Mouse (Mus musculus) thymus, postnatal 36 days (tissue): ENCODE data around the gene Snx8.

Source experiments
- DNase-seq, 2 experiments: peaks; one replicate each; pipeline ENCODE4 v3.0.0; 2022; ENCODE audit warnings: mixed read lengths in 2 of 2

Snx8 gene

DNA sequence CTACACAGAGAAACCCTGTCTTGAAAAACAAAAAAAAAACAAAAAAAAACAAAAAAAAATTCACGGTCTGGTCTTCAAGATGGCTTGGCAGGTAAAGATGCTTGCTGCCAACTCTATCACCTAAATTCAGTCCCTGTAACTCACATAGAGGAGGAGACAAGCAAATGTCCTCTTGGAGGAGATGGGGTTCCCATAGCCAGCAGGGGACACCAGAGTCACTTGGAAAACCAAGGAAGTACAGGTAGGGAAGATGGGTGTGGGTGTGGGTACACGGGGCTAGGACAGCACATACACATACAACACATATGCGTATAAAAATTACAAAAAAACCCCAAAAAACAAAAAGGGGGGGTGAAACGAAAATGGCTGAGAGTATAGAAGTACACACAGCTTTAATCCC, 46.2 kb downstream of the Snx8 start:
- no peak for DNase-seq

DNA sequence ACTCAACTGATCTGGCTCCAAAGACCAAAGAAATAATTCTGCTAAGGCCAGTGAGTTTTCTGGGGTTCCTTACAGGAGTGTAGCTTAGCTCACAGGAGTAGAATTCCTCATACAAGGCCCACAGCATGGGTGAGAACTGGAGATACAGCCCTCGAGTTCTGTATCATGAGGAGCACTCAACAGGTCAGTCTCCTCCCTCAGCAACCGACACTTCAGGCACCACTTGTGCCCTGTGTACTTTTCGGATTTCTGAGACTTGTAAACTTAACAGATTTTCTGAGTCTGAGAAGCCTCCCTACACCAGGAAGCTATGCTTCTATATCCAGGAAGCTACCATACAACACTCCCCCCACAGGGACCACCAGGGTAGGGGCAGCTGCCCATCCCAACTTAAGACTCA, 49.2 kb downstream of the Snx8 start:
- DNase-seq: no peak

DNA sequence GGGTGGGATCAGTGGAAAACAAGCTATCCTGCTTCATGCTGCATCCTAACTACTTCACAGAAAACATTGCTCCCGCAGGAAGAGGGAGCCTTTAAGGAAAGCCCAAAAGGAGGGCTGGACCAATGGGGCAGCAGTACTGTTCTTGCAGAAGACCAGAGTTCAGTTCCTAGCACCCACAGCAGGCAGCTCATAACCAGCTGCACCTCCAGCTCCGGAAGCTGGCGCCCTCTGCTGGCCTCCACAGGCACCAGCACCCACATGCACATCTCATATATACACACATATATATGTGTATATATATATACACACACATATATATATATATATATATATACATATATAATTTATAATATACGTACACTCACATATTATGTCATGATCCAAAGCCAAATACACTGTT, 50.3 kb downstream of the Snx8 start:
- DNase-seq: no peak

DNA sequence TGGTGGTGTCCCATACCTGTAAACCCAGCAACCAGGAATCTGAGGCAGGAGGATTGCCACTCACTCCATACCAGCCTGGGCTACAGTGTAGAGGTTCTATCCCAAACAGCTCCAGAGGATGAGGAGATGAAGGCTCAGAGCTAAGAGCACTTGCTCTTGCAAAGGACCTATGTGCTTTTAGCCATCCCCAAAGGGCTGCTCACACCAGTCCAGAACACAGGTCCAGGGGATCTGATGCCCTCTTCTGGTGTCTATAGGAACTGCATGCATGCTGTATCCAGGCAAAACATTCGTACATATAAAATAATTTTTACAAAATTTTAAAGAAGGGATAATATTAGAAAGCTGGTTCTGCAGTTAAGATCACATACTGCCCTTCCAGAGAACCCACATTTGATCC, 52.4 kb downstream of the Snx8 start:
- peak in 1 of 2 experiments; percentile 32 for DNase-seq

DNA sequence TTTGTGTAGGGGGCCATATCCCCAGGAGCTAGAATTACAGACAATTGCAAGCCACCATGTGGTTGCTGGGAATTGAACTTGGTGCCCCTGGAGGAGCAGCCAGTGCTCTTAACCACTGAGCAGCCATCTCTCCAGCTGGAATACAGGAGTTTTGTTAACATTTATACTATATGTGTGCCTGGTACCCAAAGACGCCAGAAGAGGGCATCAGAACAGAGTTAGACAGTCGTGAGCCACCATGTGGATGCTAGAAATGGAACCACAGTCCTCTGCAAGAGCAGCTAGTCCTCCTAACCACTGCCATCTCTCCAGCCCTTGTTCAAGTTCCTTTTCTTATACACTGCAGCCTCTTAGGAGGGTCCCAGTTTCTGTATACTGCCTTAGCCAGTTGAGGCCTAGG, 55.4 kb downstream of the Snx8 start:
- DNase-seq: peak in 1 of 2 experiments; percentile 12

DNA sequence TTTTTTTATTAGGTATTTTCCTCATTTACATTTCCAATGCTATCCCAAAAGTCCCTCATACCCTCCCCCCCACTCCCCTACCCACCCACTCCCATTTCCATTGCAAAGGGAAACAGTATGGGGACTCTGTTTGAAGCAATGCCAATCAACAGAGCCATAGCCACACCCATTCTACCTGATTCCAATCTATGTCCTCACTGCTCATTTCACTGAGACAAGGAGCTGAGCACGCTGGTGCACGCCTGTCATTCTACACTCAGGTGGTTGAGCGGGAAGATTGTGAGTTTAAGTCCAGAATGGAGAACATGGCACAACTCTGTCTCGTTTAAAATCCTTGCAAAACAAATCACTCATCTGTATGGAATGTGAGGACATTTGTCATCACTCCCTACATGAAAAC, 56.5 kb downstream of the Snx8 start:
- no peak for DNase-seq

DNA sequence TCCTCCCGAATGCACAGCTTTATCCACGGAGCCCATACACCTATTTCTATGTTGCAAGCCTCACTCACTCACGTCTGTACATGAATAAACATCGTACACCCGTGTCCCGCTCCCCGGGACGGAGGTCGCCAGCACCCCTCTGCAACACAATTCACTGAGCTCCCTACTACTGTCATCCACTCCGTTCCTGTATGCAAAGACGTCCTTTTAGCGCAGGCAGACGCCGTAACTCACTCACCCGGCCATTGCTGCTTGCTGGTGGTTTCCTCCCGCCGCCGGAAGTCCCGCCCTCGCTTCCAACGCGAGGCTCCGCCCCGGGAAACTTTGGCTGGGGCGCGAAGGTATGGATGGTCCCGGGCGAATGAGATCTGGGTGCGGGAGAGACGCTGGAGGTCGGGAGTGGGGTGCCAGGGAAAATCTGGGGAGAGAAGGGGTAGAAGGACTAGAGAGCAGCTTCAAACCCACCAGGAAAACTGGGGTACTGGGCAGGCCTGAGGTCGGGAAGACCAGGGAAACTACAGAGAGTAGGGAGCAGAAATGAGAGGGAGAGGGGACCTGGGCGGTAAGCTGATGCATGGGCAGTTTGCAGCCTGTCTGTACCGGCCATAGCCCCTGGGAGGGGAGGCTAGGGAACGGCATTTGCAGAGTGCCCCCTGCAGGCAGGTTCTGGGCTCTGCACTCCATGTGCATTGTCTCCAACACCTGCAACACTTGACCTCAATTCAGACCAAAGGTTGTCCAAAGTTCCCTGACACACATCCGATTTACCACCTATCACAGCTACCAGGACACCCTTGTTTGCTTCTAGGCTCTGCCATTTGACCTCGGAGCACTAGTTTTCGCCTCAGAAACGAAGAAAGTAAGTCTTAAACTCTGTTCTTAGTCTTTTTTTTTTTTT, 57.2 kb downstream of the Snx8 start, which contains the start of gene Mrm2:
Gene Mrm2, minus strand, starts transcription at position 284 of the 898 bp plus-strand sequence.
- peak; percentile 86 to 87 for DNase-seq

DNA sequence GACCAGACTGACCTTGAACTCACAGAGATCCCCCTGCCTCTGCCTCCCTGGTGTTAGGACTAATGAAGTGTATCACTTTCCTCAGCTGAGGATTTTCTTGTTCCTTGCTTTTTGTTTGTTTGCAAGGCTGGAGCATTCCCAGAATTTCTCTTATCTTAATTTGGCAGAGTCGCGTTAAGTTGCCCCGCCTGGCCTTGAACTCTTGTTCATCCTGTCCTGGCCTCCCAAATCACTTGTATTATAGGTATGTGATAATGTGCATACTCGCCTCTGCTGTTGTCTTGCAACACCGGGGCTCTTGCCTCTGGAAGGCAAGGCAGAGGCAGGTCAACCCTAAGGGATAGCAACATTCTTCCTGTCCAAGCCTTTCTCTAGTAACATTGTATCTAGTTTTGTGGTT, 65.0 kb downstream of the Snx8 start:
- no peak for DNase-seq

DNA sequence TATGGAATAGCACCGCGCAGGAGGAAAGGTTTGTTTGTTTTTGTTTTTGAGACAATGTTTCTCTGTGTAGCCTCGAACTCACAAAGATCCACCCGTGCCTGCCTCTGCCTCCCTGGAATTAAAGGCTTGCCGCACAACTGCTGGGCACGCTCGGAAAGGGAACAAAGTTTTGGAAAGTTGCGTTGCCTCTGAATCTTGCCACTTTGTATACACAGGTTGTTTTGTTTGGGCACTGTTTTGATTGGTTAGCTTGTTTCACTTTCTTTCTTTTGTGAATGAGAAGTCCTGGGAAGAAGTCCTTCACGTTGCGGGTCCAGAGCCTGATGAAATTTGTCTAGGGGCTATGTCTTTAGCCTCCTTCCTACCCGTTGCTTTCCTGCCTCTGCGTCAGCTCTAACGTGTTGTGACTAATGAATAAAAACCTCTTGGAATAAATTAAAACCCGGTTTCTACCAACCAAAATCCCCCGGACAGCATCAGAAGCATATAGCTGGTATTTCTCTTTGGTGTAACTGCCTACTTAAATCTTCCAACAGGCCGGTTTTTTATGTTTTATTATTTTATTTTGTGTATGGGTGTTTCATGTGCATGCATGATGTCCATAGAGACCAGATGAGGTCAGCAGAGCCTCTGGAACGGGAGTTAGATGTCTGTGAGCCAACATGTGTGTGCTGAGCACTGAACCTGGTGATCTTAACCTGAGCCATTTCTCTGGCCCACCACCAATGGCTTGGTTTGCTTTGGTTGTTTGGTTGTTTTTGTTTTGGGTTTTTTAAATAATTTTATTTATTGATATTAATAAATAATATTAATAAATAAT, 67.1 kb downstream of the Snx8 start:
- no peak for DNase-seq

DNA sequence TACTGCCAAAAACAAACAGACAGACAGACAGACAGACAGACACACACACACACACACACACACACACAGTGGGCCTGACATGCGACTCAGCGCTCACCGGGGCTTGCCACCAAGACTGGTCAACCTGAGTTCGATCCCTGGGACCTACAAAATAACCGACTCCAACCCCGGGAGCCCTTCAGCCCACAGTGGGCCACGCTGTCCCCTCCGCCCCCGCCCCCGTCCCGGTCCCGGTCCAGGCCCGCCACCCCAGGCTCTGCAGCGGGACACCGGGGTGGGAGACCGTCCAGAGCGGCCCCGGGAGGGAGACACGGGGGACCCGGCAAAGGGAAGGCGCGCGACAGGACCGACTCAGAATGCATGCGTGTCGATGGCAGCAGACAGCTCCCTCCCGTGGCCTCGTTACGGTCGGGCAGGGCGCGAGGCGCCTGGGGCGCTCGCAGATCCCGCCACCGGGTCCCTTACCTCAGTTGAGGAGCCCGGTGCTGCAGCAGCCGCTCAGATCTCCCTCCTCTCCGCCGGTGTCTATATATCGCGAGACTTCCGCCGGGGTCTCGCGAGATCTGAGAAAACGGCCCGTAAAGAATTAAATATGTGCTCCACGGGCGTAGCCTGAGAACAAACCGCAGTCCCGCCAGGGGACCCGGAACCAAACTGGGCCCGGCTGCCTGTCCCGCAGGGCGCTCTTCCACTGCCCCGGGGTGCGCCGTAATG, 67.9 kb downstream of the Snx8 start, which contains the start of the genes Mad1l1 and Nudt1:
Gene Mad1l1, minus strand, starts transcription at position 511 of the 714 bp plus-strand sequence.
Gene Nudt1, plus strand, starts transcription at position 615 of the 714 bp plus-strand sequence.
- DNase-seq: peak; percentile 93 to 95

DNA sequence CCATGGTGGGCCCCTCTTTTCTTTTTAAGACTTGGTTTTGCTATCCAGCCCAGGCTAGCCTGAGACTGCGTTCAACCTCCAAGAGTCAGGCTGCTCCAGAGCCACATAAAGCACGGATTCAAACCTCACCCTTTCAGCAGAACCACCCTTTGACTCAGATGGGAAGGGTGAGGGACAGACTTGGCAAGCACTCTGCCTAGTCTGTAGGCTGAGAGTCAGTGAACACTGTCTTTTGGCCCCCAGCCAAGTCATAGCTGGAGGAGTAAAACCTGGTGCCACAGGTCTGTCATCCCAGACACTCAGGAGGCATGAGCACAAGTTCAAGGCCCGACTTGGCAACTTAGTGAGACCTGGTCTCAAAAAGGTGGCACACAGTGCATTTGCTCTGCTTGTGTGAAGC, 72.3 kb downstream of the Snx8 start:
- no peak for DNase-seq

DNA sequence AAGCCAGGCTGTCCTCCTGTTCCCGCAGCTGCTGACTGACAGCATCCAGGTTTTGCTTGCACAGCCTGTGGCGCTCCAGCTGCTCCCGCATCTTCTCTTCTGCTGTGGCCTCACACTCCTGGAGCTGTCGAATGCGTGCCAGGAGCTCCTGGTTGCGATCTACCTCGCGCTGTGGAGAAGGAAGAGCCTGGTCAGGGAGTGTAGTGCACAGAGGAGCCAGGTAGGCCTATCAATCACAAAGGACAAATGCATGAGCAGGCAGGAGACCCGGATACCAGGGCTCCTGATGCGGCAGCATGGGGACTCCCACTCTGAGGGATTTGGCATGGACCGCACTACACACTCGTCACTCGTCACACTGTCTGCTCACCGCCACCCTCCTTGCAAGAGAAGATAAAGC, 81.5 kb downstream of the Snx8 start:
- no peak for DNase-seq

DNA sequence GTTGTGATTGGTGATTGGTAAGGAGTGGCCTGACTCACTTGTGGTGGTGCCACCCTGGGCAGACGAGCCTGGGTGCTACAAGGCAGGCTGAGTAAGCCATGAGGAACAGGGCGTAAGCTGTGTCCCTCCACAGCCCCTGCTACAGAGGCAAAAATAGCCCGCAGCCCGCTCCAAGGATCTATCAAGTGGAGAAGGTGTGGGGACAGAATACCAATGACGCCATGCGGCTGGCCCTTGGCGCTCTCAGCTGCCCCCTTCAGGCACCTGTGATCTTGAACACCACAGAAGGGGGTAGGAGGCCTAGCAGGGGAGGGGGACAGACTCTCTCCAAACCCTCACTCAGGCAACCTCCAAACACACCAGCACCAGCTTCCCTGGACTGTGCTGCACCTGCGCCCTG, 83.0 kb downstream of the Snx8 start:
- no peak for DNase-seq

DNA sequence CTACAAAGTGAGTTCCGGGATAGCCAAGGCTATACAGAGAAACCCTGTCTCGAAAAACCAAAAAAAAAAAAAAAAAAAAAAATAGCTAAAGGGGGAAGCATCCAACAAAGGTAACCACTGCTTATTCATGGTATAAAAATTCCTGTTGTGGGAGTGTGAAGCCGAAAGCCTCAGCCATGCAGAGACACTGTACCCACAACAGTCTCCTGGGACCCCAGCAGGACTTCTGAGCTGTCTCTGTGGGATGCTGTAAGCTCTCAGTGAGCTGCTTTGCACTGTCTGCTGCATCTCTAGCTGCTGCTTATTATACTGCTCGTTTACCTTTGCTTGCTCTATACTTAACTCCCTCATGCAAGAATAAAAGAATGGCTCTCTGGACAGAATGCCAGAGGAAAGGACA, 90.8 kb downstream of the Snx8 start:
- DNase-seq: no peak

DNA sequence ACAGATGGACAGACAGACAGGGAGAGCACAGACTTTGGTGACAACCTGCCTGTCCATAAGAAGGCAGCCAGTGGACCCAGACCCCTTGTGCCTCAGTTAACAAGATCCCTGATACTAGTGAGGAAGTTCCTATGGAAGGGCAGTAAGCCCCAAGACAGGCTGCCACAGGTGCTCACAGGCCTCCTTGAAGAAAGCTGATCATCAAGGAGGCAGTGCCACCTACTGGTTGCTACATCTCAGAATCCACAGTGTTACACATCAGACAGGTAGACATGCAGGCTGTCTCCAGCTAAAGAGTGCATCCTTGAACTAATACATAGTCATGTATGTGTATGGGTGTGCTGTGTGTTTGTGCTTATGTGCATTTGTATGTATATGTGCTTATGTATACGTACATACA, 96.9 kb downstream of the Snx8 start:
- peak; percentile 79 to 82 for DNase-seq
